Comparison of ENCODE assay signal across 8 mouse cellular contexts in the genomic region with DNA sequence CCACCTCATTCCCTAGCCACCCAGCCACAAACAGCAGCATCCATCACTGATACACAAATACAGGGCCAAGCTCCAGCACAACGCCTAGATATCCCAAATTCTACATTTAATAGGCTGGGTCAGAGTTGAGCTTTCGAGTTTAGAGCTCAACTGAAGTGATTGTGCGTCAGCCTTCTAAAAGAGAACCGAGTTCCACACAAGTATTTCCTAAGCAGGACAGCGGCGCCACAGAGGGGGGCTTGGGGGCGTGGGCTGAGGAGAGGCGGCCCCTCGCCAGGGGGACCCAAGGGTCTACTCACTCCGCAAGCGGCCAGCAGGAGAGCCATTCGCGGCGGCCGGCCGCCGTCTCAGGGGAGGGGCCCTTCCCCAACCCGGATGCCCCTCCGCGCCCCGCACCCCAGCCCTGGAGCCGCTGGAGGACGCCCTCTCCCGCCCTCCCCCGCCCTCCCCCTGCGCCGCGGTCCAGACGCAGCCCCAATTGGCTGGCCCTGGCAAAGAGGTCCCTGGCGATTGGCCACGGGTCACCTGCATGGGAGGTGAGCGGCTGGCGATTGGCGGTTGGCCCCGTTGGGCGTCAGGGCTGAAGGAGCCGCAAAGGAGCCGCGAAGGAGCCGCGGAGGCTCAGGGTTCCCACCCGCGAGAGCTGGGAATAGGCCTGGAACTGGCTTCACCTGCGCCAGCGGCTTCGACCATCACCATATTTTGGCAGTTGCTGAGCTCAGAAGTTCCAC.
A peak's percentile ranks its signal among the peaks of the same experiment; 100 is the strongest.
DNase-seq lines count a peak whose midpoint lies in the region; ATAC-seq and TF ChIP-seq lines count a peak whose summit lies in the region.

No protein-coding gene starts in this region.

- peak; percentile 97 for ATAC-seq in heart, embryonic 15.5 days (replicated peaks; ENCODE audit: insufficient number of reproducible peaks, insufficient read depth, low FRiP score, low read depth)
- peak; percentile 100 for ATAC-seq in liver, embryonic 14.5 days (ENCODE audit: insufficient read depth)
- ATAC-seq in neural tube, embryonic 11.5 days (ENCODE audit: insufficient read depth, low FRiP score, low TSS enrichment), result peak; percentile 99
- peak; percentile 99 for ATAC-seq in stomach, postnatal 0 days (ENCODE audit: low FRiP score, low TSS enrichment)

- DNase-seq in CD8-positive naive resting alpha-beta T cell, adult 2 months (ENCODE audit: low read depth in 2 of 2, low spot score in 2 of 2), result peak; percentile 87 to 88
- peak; percentile 82 for DNase-seq in c-Kit-positive CD71-negative TER-119-negative erythroid progenitor cells, embryonic 14.5 days (ENCODE audit: low read depth)
- DNase-seq in forebrain, embryonic 10.5 days (ENCODE audit: extremely low spot score, low spot score), result peak; percentile 95
- peak; percentile 98 to 99 for DNase-seq in kidney, postnatal 25 days
- DNase-seq in liver, embryonic 14.5 days (ENCODE audit: low read depth in 3 of 3, low spot score in 3 of 3), result peak; percentile 87 to 90 (median 89)
- peak; percentile 91 for DNase-seq in neural tube, embryonic 11.5 days (ENCODE audit: low spot score)
- DNase-seq in stomach, postnatal 0 days (ENCODE audit: low spot score), result peak; percentile 98

- H3K27ac ChIP-seq in forebrain, embryonic 10.5 days, result peak overlapping the region; percentile 90
- H3K27ac ChIP-seq in heart, embryonic 15.5 days, result peak overlapping the region; percentile 92
- H3K27ac ChIP-seq in liver, embryonic 14.5 days, result peak overlapping the region; percentile 59
- H3K27ac ChIP-seq in neural tube, embryonic 11.5 days (ENCODE audit: low read depth, low read length), result no peak overlapping the region
- peak overlapping the region; percentile 91 for H3K27ac ChIP-seq in stomach, postnatal 0 days (replicated peaks)

- H3K4me2 ChIP-seq in heart, embryonic 15.5 days, result peak overlapping the region; percentile 85
- peak overlapping the region; percentile 90 for H3K4me2 ChIP-seq in liver, embryonic 14.5 days (ENCODE audit: low read depth)
- H3K4me2 ChIP-seq in neural tube, embryonic 11.5 days (ENCODE audit: low read depth), result peak overlapping the region; percentile 68
- H3K4me2 ChIP-seq in stomach, postnatal 0 days (replicated peaks; ENCODE audit: low read depth), result peak overlapping the region; percentile 66

- TF ChIP-seq EP300 in liver, embryonic 14.5 days (IDR thresholded peaks at IDR 0.05; ENCODE audit: low read depth), result no peak
- no peak for TF ChIP-seq EP300 in stomach, postnatal 0 days (optimal IDR thresholded peaks at IDR 0.05)

- peak overlapping the region; percentile 72 for H3K9ac ChIP-seq in heart, embryonic 15.5 days
- H3K9ac ChIP-seq in liver, embryonic 14.5 days (replicated peaks), result peak overlapping the region; percentile 80
- peak overlapping the region; percentile 45 for H3K9ac ChIP-seq in neural tube, embryonic 11.5 days (ENCODE audit: low read length)
- peak overlapping the region; percentile 71 for H3K9ac ChIP-seq in stomach, postnatal 0 days (ENCODE audit: low read length)

- 0% methylated on average over 41 of the region's 46 CpGs for WGBS in forebrain, embryonic 10.5 days
- 0% methylated on average over 32 of the region's 46 CpGs for WGBS in heart, embryonic 15.5 days
- WGBS in liver, embryonic 14.5 days (ENCODE audit: insufficient replicate concordance), result under 1% methylated on average over 34 of the region's 46 CpGs
- 0% methylated on average over 34 of the region's 46 CpGs for WGBS in neural tube, embryonic 11.5 days
- under 1% methylated on average over 35 of the region's 46 CpGs for WGBS in stomach, postnatal 0 days

- no peaks in the 10 kb centered on the region for H3K36me3 ChIP-seq in forebrain, embryonic 10.5 days (replicated peaks)
- H3K36me3 ChIP-seq in heart, embryonic 15.5 days, result no peaks in the 10 kb centered on the region
- H3K36me3 ChIP-seq in liver, embryonic 14.5 days (replicated peaks; ENCODE audit: control insufficient read depth, insufficient read depth, low read depth), result no peaks in the 10 kb centered on the region
- no peaks in the 10 kb centered on the region for H3K36me3 ChIP-seq in neural tube, embryonic 11.5 days (ENCODE audit: control insufficient read depth, insufficient read depth, low read length)
- H3K36me3 ChIP-seq in stomach, postnatal 0 days (ENCODE audit: control insufficient read depth, insufficient read depth, low read length), result no peaks in the 10 kb centered on the region

- no peaks in the 10 kb centered on the region for H3K27me3 ChIP-seq in forebrain, embryonic 10.5 days (ENCODE audit: poor library complexity, severe bottlenecking)
- H3K27me3 ChIP-seq in heart, embryonic 15.5 days, result no peaks in the 10 kb centered on the region
- H3K27me3 ChIP-seq in liver, embryonic 14.5 days (ENCODE audit: control insufficient read depth, insufficient read depth, low read length), result no peaks in the 10 kb centered on the region
- H3K27me3 ChIP-seq in neural tube, embryonic 11.5 days (ENCODE audit: control insufficient read depth, insufficient read depth, low read length), result no peaks in the 10 kb centered on the region
- no peaks in the 10 kb centered on the region for H3K27me3 ChIP-seq in stomach, postnatal 0 days (ENCODE audit: control insufficient read depth, insufficient read depth, low read length)

- no peak for TF ChIP-seq CTCF in liver, embryonic 14.5 days (IDR thresholded peaks at IDR 0.05; ENCODE audit: low read depth)
- peak; percentile 23; the same call in 1 of the 2 replicates for TF ChIP-seq CTCF in stomach, postnatal 0 days (IDR thresholded peaks at IDR 0.05; ENCODE audit: low read depth)

- peak overlapping the region; percentile 66 for H3K4me3 ChIP-seq in forebrain, embryonic 10.5 days
- peak overlapping the region; percentile 58 for H3K4me3 ChIP-seq in heart, embryonic 15.5 days
- peak overlapping the region; percentile 65 to 91 for H3K4me3 ChIP-seq in liver, embryonic 14.5 days (ENCODE audit: insufficient read depth in 1 of 2, low read depth in 2 of 2, low read length in 2 of 2)
- peak overlapping the region; percentile 47 for H3K4me3 ChIP-seq in neural tube, embryonic 11.5 days (ENCODE audit: low read depth, low read length)
- H3K4me3 ChIP-seq in stomach, postnatal 0 days (ENCODE audit: low read depth, low read length), result peak overlapping the region; percentile 60

- no peaks in the 10 kb centered on the region for H3K9me3 ChIP-seq in forebrain, embryonic 10.5 days
- no peaks in the 10 kb centered on the region for H3K9me3 ChIP-seq in heart, embryonic 15.5 days (replicated peaks)
- no peaks in the 10 kb centered on the region for H3K9me3 ChIP-seq in liver, embryonic 14.5 days (ENCODE audit: control insufficient read depth, low read length)
- H3K9me3 ChIP-seq in neural tube, embryonic 11.5 days (ENCODE audit: control insufficient read depth, low read length), result no peaks in the 10 kb centered on the region
- no peaks in the 10 kb centered on the region for H3K9me3 ChIP-seq in stomach, postnatal 0 days (ENCODE audit: control insufficient read depth, low read length)

- H3K4me1 ChIP-seq in forebrain, embryonic 10.5 days, result peaks cover 28% of the 10 kb centered on the region
- H3K4me1 ChIP-seq in heart, embryonic 15.5 days (replicated peaks), result peaks cover 28% of the 10 kb centered on the region
- H3K4me1 ChIP-seq in liver, embryonic 14.5 days (replicated peaks; ENCODE audit: control insufficient read depth in 2 of 2, insufficient read depth in 2 of 2, low read length in 1 of 2), result peaks cover 13 to 18% of the 10 kb centered on the region in 2 experiments
- no peaks in the 10 kb centered on the region for H3K4me1 ChIP-seq in neural tube, embryonic 11.5 days (ENCODE audit: control insufficient read depth, insufficient read depth, low read length)
- peaks cover 5% of the 10 kb centered on the region for H3K4me1 ChIP-seq in stomach, postnatal 0 days (replicated peaks; ENCODE audit: control insufficient read depth, insufficient read depth)
